Mouse (Mus musculus) ES-E14 (cell line): ENCODE results near the gene Rcvrn.

Experiments used
- CHD2 ChIP-seq: IDR thresholded peaks from 2 replicates; pipeline ENCODE4 v1.6.1; 2014; ENCODE audit warnings: mild to moderate bottlenecking, low read depth, low read length, inconsistent platforms
- HCFC1 ChIP-seq: IDR thresholded peaks from 2 replicates; pipeline ENCODE4 v1.6.1; 2012; ENCODE audit warnings: low read length, inconsistent platforms, borderline replicate concordance; ENCODE audit not compliant: insufficient read depth
- ZC3H11A ChIP-seq: IDR thresholded peaks from 2 replicates; pipeline ENCODE4 v1.6.1; 2012; ENCODE audit warnings: low read depth, mild to moderate bottlenecking, inconsistent platforms, low read length, borderline replicate concordance
- ZNF384 ChIP-seq: IDR thresholded peaks from 2 replicates; pipeline ENCODE4 v1.6.1; 2012; ENCODE audit warnings: low read depth, low read length, inconsistent platforms

DNA sequence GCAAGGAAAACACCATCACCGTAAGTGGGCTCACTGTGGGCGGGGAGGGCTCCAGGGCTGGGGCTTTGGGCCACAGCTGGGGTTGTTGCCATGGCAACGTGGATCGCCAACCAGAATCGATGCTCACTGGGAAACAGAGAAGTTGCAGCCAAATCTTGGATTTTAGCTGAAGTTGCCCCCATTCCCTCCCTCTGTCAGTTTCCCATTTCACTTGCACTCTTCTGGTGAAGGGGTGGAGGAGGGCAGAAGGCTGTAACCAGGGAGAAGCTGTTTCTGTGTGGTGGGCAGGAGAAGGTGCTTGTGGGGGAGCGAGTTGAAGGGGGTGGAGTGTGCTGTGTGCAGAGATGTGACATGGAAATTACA is 42.3 kb upstream of the Rcvrn start:
- TF ChIP-seq CHD2 (no peak), ZC3H11A (no peak), ZNF384 (no peak), HCFC1 (no peak)
